Mouse (Mus musculus) hindlimb bud, embryonic 11.5 days (tissue): ENCODE measurements around the gene 2010109A12Rik.

ENCODE experiments used
- DNase-seq: peaks from one replicate; pipeline ENCODE4 v3.0.0-alpha.2; 2012; ENCODE audit warnings: low read depth, low spot score; ENCODE audit errors: extremely low spot score

The 2010109A12Rik gene

GRCm38 (mm10) chr5:93227157-93227556 lies 20.8 kb downstream of the 2010109A12Rik start:
- no peak for DNase-seq

- DNase-seq, result no peak
Observed at GRCm38 (mm10) chr5:93229527-93229926, 23.2 kb downstream of the 2010109A12Rik start.

GRCm38 (mm10) chr5:93231721-93232120 lies 25.4 kb downstream of the 2010109A12Rik start:
- DNase-seq, result no peak

- DNase-seq, result no peak
Observed at GRCm38 (mm10) chr5:93232838-93233237, 26.5 kb downstream of the 2010109A12Rik start.

GRCm38 (mm10) chr5:93234130-93234529 lies 27.8 kb downstream of the 2010109A12Rik start:
- DNase-seq, result no peak

- no peak for DNase-seq
Observed at GRCm38 (mm10) chr5:93234605-93235004, 28.3 kb downstream of the 2010109A12Rik start.

- no peak for DNase-seq
Observed at GRCm38 (mm10) chr5:93235888-93236287, 29.6 kb downstream of the 2010109A12Rik start.

- no peak for DNase-seq
Observed at GRCm38 (mm10) chr5:93236541-93236940, 30.2 kb downstream of the 2010109A12Rik start.

GRCm38 (mm10) chr5:93239590-93240544 lies 33.5 kb downstream of the 2010109A12Rik start:
- DNase-seq, result no peak

- DNase-seq, result no peak
Observed at GRCm38 (mm10) chr5:93245280-93245679, 39.0 kb downstream of the 2010109A12Rik start.

GRCm38 (mm10) chr5:93249940-93250578 lies 43.7 kb downstream of the 2010109A12Rik start:
- no peak for DNase-seq

GRCm38 (mm10) chr5:93251001-93251760 lies 44.9 kb downstream of the 2010109A12Rik start:
- no peak for DNase-seq

GRCm38 (mm10) chr5:93255759-93256265 lies 49.5 kb downstream of the 2010109A12Rik start:
- no peak for DNase-seq

- DNase-seq, result no peak
Observed at GRCm38 (mm10) chr5:93256820-93257405, 50.6 kb downstream of the 2010109A12Rik start.

- DNase-seq, result no peak
Observed at GRCm38 (mm10) chr5:93259349-93259748, 53.0 kb downstream of the 2010109A12Rik start.

GRCm38 (mm10) chr5:93260983-93261382 lies 54.7 kb downstream of the 2010109A12Rik start:
- no peak for DNase-seq

GRCm38 (mm10) chr5:93262751-93263150 lies 56.4 kb downstream of the 2010109A12Rik start:
- DNase-seq, result no peak
